Mouse (Mus musculus) forebrain, embryonic 16.5 days (tissue): ENCODE results near the gene Fam166a. TPM values are rescaled to one million over a fixed set of nuclear protein-coding genes. Genes with fewer than 3 reads are reported as not detected.

Experiments used
- ATAC-seq: fragments of 200-750 bp; cut with Nextera tagmentation; 2 replicates; pipeline ENCODE4 v1.8.0; 2017; ENCODE audit warnings: mild to moderate bottlenecking, moderate library complexity
- H3K27ac ChIP-seq: fragments of 300-500 bp; sonication (generic); 2 replicates; pipeline ENCODE4 v1.5.1; 2014; ENCODE audit warnings: low read length, control low read depth
- H3K27me3 ChIP-seq: fragments of 300-500 bp; sonication (generic); replicated peaks from 2 replicates; pipeline ENCODE4 v1.6.1; 2014; ENCODE audit warnings: low read length; ENCODE audit not compliant: control insufficient read depth, insufficient read depth
- H3K36me3 ChIP-seq: fragments of 300-500 bp; sonication (generic); 2 replicates; pipeline ENCODE4 v1.6.1; 2014; ENCODE audit not compliant: control insufficient read depth, insufficient read depth
- H3K4me1 ChIP-seq: fragments of 300-500 bp; sonication (generic); replicated peaks from 2 replicates; pipeline ENCODE4 v1.6.1; 2014; ENCODE audit warnings: low read length; ENCODE audit not compliant: control insufficient read depth, insufficient read depth
- H3K4me2 ChIP-seq: fragments of 300-500 bp; sonication (generic); 2 replicates; pipeline ENCODE4 v1.6.1; 2014; ENCODE audit warnings: mild to moderate bottlenecking, low read length, control low read depth
- H3K4me3 ChIP-seq: fragments of 300-500 bp; sonication (generic); replicated peaks from 2 replicates; pipeline ENCODE4 v1.5.1; 2014; ENCODE audit warnings: mild to moderate bottlenecking, low read length, control low read depth
- H3K9ac ChIP-seq: fragments of 300-500 bp; sonication (generic); replicated peaks from 2 replicates; pipeline ENCODE4 v1.6.1; 2014; ENCODE audit warnings: low read depth, low read length, control low read depth
- H3K9me3 ChIP-seq: fragments of 300-500 bp; sonication (generic); 2 replicates; pipeline ENCODE4 v1.6.1; 2016; ENCODE audit warnings: low read length; ENCODE audit not compliant: control insufficient read depth
- WGBS: fragments of 180-500 bp; shearing (Covaris S2); extraction: QIAGEN DNeasy Blood & Tissue Kit; methylation state at CpG from one replicate; pipeline ENCODE4 v1.1.7; 2014; 5-methylcytosine and 5-hydroxymethylcytosine counted together
- polyA plus RNA-seq: library from polyadenylated mRNA; unstranded; fragments of >200 nt; fragmentation: Nextera tagmentation; extraction: Ambion mirVana; gene quantifications from 2 replicates; pipeline ENCODE4 v1.2.1, GENCODE M21; 2015

The Fam166a gene
- not detected in 2 replicates for polyA plus RNA-seq

DNA sequence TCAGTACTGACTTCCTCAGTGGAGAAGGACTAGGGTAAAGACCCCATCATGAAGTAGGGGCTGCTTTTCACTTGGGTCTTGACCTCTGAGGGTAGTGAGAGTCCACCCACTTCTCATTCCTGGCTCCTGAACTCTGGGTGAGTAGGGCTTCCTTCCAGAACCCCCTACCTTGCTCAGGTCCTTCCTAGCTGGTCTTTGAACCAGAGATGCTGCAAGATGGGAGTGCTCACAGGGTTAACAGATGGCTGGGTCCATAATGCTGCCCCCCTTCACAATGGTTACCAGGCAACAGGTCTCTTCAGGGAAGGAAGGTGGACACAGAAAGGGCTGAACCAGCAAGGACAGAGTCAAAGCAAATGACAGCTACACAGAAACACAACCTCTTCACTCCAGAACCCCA, at the start of gene Fam166a:
Gene Fam166a, plus strand, starts transcription at position 301 of the 400 bp plus-strand sequence.
- Histone ChIP-seq H3K36me3 (no peaks in the 10 kb centered on the region), H3K9me3 (no peaks in the 10 kb centered on the region), H3K4me3 (no peak within 1 kb of the TSS), H3K27me3 (0 out of 2 replicates have a peak, but pooled peaks cover 4% of the 10 kb centered on the region), H3K27ac (no peak within 1 kb of the TSS), H3K4me2 (no peak within 1 kb of the TSS), H3K4me1 (peaks cover 4% of the 10 kb centered on the region), H3K9ac (no peak within 1 kb of the TSS)
- ATAC-seq, result no peak

DNA sequence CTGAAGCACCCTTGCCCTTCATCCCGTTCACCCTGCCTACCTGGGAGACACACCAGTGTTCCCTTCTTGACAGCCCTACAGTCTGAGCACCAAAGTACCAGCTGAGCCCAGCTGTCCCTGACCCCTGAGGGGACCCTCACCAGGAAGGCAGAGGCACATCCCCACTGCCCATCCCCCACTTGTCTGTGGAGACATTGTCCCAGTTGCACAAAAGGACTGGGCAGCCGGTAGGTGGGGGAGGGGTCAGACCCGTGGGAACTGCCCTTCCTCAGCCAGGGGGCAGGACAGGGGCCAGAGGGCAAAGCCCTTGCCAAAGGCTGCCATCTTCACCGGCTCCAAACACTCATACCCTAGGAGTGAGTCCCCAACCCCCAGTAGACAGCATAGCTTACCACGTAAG, 48.8 kb upstream of the Fam166a start:
- H3K27ac ChIP-seq, result no peak overlapping the region
- H3K36me3 ChIP-seq, result no peaks in the 10 kb centered on the region

DNA sequence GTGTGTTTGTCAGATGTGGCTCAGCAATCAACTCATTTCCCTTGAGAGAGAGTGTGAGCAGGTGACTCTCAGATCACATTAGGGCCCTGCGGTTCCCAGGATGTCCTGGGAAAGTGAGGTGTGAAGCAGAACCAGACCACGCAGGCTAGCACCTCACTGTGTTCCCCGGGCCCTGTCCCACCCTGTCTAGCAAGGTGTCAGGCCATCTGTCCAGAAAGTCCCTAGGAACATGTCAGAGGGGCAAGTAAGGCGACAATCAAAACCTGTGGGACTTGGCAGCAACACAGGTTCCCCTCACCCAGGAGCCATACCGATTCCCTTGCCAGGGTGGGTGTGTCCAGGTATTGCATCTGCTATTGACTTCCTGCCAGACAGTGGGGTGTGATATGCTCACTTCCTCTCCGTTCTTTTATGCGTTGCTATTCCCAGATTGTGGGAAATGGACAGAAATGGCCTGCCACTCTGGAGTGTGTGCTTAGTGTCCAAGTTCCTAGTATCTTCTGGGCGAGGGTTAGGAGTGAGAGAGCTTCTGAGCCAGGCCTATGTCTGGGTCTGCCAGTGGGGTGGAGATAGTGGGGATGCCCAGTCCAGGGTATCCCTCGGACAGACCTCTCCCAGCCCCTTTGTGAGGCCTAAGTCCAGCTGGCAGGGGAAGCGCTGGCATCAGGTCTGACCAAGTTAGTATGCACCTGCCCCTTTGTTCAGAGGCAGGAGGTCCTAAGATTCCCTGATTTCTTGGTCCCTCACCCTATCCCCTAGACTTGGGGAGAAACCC, 48.0 kb upstream of the Fam166a start:
- H3K9me3 ChIP-seq, result no peaks in the 10 kb centered on the region
- no peak overlapping the region for H3K4me3 ChIP-seq
- peaks cover 20% of the 10 kb centered on the region for H3K4me1 ChIP-seq
- no peak overlapping the region for H3K4me2 ChIP-seq
- no peak overlapping the region for H3K9ac ChIP-seq
- no peak overlapping the region for H3K27ac ChIP-seq
- no peaks in the 10 kb centered on the region for H3K27me3 ChIP-seq
- 51% methylated on average over 10 of the region's 10 CpGs for WGBS
- H3K36me3 ChIP-seq, result no peaks in the 10 kb centered on the region
- 0 out of 2 replicates have a peak, but pooled peaks have one; percentile 28 for ATAC-seq

More for the DNA sequence above, 48.8 kb upstream of the Fam166a start:
- 15% methylated on average over 5 of the region's 5 CpGs for WGBS
- Histone ChIP-seq H3K4me2 (no peak overlapping the region), H3K4me1 (peaks cover 20% of the 10 kb centered on the region), H3K9me3 (no peaks in the 10 kb centered on the region), H3K9ac (no peak overlapping the region), H3K27me3 (no peaks in the 10 kb centered on the region), H3K4me3 (no peak overlapping the region)
- no peak for ATAC-seq

DNA sequence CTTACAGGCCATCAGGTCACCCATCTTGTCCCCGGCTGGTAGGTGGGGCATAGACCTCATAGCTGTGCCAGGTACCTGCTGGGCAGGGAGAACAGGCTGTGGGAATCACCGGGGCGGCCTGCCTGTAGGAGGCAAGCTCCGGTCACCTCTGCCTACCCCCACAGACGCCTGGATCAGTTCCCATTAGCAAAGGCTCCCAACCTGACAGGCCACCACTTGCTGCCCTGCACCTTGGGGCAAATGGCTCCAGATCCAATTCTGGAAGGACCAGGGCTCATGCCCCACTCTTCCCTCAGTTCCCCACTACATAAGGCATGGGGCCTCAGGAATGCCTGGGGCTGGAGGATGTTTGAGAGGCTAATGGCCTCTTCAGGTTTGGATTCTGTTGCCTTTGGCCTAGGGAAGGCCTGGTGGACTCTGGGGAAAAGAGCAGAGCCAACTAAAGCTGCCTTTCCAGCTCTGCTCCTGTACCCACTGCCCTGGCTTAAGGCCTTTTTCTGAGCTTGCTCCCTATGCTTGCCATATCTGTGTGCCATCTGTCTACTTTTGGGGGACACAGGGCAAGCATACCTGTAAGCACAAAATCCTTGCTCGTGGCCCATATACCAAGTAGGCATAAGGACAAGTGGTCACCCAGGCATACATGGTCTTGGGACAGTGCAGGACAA, 47.3 kb upstream of the Fam166a start:
- WGBS, result 88% methylated on average over 6 of the region's 6 CpGs

DNA sequence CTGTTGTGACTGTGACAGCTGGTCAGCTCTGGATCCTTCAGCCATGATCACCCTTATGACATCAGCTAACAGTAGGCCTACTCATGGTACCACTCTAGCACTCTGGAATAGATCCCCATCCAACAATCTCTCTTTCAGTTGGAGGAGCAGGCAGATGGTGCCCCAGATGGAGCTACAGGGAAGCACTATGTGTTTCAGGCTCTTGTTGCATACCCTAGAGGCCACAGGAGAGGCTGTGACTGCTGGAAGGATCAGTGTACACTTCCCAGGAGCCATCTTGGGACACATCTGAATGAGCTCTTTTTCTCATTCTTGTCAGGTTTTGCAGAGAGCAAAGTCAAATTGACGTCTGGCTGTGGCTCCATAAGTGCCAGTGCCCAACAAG, 46.8 kb upstream of the Fam166a start:
- no peak overlapping the region for H3K4me2 ChIP-seq
- no peak overlapping the region for H3K4me3 ChIP-seq
- no peak for ATAC-seq
- peak overlapping the region; percentile 16; the same call in 1 of the 2 replicates for H3K27ac ChIP-seq
- H3K9ac ChIP-seq, result no peak overlapping the region
- H3K27me3 ChIP-seq, result no peaks in the 10 kb centered on the region
- peaks cover 27% of the 10 kb centered on the region for H3K4me1 ChIP-seq
- H3K9me3 ChIP-seq, result no peaks in the 10 kb centered on the region
- H3K36me3 ChIP-seq, result no peaks in the 10 kb centered on the region
- 61% methylated on average over 1 of the region's 1 CpGs for WGBS

More for the DNA sequence above, 47.3 kb upstream of the Fam166a start:
- H3K9ac ChIP-seq, result no peak overlapping the region
- H3K27ac ChIP-seq, result no peak overlapping the region
- H3K36me3 ChIP-seq, result no peaks in the 10 kb centered on the region
- H3K4me3 ChIP-seq, result no peak overlapping the region
- no peaks in the 10 kb centered on the region for H3K9me3 ChIP-seq
- ATAC-seq, result no peak
- no peaks in the 10 kb centered on the region for H3K27me3 ChIP-seq
- H3K4me2 ChIP-seq, result no peak overlapping the region
- peaks cover 25% of the 10 kb centered on the region for H3K4me1 ChIP-seq

DNA sequence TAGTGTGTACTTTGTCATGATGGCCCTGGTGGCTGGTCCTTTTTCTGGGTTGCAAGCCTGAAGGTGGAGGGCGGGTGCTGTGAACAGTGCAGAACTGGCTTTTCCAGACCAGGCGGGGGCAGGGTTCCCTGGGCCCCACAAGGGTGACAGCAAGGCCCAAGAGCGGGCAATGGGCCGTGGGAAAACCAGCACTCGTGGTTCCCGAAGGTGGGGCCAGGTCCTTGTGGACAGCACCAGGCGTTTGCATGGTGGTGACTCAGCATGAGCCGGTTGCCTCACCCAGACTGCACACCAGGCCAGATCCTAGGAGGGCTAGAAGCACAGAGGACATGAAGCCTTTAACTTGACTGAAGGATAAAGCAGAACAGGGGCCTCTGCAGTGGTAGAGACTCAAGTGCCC, 45.9 kb upstream of the Fam166a start:
- no peak for ATAC-seq
- Histone ChIP-seq H3K27me3 (no peaks in the 10 kb centered on the region), H3K9ac (no peak overlapping the region), H3K36me3 (no peaks in the 10 kb centered on the region), H3K4me2 (no peak overlapping the region), H3K4me3 (no peak overlapping the region), H3K9me3 (no peaks in the 10 kb centered on the region), H3K27ac (no peak overlapping the region), H3K4me1 (peaks cover 32% of the 10 kb centered on the region)
- WGBS, result 77% methylated on average over 8 of the region's 8 CpGs

DNA sequence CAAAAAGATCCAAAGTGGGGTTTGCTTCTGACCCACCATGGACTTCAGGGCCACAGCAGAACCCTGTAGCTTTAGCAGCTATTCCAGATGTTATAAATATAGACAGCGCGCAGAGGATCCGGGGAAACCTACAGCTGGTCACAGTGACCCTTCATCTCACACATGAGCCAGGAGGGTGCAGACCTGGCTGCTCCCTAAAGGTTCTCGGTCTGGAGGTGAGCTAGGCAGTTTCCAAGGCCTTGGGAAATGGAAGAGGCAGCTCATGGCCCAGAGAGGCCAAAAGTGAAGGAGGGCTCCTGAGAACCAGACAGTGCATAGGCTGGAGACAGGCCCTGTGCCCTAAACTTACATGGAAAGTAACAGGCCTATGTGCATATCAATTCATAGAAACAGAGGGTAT, 44.7 kb upstream of the Fam166a start:
- Histone ChIP-seq H3K4me1 (peaks cover 34% of the 10 kb centered on the region), H3K27me3 (no peaks in the 10 kb centered on the region), H3K9ac (no peak overlapping the region), H3K27ac (no peak overlapping the region), H3K4me2 (no peak overlapping the region), H3K4me3 (no peak overlapping the region), H3K36me3 (no peaks in the 10 kb centered on the region), H3K9me3 (no peaks in the 10 kb centered on the region)
- ATAC-seq, result no peak
- 93% methylated on average over 4 of the region's 4 CpGs for WGBS

DNA sequence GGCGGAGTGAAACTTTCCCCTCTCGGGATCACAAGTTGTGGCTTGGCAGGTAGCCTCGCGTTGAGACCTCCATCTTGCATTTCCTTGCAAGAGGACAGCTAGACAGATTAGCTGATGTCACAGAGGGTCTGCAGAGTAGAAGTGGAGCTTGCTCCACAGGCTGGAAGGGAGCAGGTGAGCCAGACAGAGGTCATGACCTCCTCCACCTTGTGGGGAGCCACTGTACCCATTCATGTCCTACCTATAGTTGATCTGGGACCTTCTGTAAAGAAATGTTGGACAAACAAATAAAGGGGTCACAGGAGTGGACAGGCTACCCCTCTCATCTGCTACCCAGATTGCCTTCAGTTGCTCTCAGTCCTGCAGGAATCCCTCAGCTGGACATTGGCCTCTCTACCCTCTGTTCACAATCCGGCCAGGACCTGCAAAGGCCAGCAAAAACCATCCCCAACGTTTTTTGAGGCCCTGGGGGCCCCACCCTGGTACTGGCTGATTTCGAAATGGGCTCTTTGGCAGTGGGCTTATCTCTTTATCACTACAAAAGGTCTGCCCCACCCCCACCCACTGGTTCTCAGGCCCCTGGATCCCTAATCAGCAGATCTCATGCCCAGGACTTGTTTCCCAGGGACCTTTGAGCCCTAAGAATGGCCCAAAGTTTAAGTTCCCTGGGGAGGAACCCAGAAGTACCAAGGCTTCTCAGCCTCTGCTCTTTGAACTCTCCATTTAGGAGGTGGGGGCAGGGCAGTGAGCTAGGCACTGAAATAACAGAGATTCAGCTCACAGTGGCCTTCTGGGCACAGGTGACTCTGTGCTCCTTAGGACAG, 43.5 kb upstream of the Fam166a start:
- Histone ChIP-seq H3K9me3 (no peaks in the 10 kb centered on the region), H3K27me3 (no peaks in the 10 kb centered on the region), H3K4me3 (no peak overlapping the region), H3K27ac (no peak overlapping the region), H3K36me3 (no peaks in the 10 kb centered on the region), H3K4me1 (peaks cover 36% of the 10 kb centered on the region), H3K9ac (no peak overlapping the region), H3K4me2 (no peak overlapping the region)
- 63% methylated on average over 7 of the region's 7 CpGs for WGBS
- ATAC-seq, result no peak

DNA sequence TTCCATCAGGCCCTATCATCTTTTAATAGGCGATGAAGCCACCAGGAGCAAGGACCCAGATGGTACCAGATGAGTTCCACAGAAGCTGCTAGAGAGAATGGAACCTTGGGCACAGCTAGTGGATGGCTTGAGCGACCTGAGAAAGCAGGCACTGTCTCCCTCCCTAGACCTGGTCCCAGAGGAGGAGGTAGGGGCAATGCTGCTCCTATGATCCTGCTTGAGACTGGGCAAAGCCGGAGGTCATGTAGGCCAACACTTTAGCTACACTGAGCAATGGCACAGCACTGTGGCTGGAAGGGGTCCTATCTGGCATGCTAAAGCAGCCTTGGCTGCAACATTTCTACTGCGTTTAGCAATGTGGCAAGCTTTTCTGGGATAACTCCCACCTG, 42.9 kb upstream of the Fam166a start:
- H3K9me3 ChIP-seq, result no peaks in the 10 kb centered on the region
- H3K4me2 ChIP-seq, result no peak overlapping the region
- H3K9ac ChIP-seq, result no peak overlapping the region
- WGBS, result 80% methylated on average over 4 of the region's 4 CpGs
- H3K27me3 ChIP-seq, result no peaks in the 10 kb centered on the region
- ATAC-seq, result no peak
- H3K4me3 ChIP-seq, result no peak overlapping the region
- no peaks in the 10 kb centered on the region for H3K36me3 ChIP-seq
- no peak overlapping the region for H3K27ac ChIP-seq
- H3K4me1 ChIP-seq, result peaks cover 36% of the 10 kb centered on the region
